Mouse (Mus musculus) embryonic facial prominence, embryonic 15.5 days (tissue): ENCODE data around the gene Slc16a1. TPM values are rescaled to one million over a fixed set of nuclear protein-coding genes. Genes with fewer than 3 reads are reported as not detected.

Source experiments
- polyA plus RNA-seq: library from polyadenylated mRNA; unstranded; fragments of >200 nt; fragmentation: Nextera tagmentation; extraction: Ambion mirVana; gene quantifications from 2 replicates; pipeline ENCODE4 v1.2.1, GENCODE M21; 2015

The Slc16a1 gene
- polyA plus RNA-seq, 1 experiment from 2014 or later, result 31.0 TPM

Other genes with a start within 250 kb of the Slc16a1 start
- gene Lrig2, start 126.8 kb upstream of the Slc16a1 start, polyA plus RNA-seq, result 17.2 and 19.5 TPM in 2 replicates
- 4.7 and 4.8 TPM in 2 replicates for gene Ppm1j, start 142.4 kb downstream of the Slc16a1 start, polyA plus RNA-seq
- gene Fam19a3, start 143.2 kb downstream of the Slc16a1 start, polyA plus RNA-seq, result 0.12 and 0.20 TPM in 2 replicates
- 163 and 174 TPM in 2 replicates for gene Rhoc, start 149.7 kb downstream of the Slc16a1 start, polyA plus RNA-seq
- 44.7 and 47.0 TPM in 2 replicates for gene Mov10, start 179.9 kb downstream of the Slc16a1 start, polyA plus RNA-seq
- 38.6 and 42.4 TPM in 2 replicates for gene St7l, start 225.3 kb downstream of the Slc16a1 start, polyA plus RNA-seq
- 173 and 183 TPM in 2 replicates for gene Capza1, start 225.8 kb downstream of the Slc16a1 start, polyA plus RNA-seq